Mouse (Mus musculus): Measurements from ENCODE around the gene Slc31a1. TPM values are rescaled to one million over a fixed set of nuclear protein-coding genes. Genes with fewer than 3 reads are reported as not detected.

Gene Slc31a1
- 4.9 and 7.3 TPM in 2 replicates for polyA plus RNA-seq (2011; ENCODE audit: insufficient read depth, insufficient read length, low replicate concordance, missing spikeins)

DNA sequence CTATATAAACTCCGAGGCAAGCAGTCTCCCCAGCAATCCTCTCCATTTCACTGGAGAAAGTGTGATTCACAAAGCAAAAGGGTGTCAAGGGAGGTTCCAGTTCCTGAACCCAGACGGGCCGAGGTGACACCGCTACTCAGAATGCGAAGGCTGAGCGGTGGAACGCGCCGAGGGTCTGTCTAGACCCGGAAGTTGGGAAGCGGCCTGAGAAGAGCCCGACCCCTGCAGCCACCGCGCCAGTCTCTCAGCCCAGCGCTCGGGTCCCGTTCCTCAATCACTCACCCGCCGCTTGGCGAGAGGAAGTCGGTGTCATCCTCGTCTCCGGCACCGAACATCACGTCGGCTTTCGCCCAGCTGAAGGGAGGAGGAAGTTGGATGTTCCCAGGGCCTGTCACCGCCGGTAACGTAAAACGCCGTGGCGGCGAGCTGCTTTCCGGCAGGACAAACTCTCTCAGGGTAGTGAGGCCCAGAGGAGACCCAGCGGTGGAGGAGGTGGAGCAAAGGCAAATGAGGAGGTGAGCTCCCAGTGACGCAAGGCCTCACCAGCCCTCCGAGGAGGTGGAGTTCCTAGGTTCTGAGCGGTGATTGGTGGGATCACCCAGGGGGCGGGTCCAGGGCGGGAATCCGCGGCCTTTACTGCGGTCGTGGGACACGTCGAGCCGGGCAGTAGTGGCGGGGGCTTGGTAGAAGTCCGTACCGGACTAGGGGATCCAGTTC, at the start of gene Slc31a1, which contains the start of gene Fkbp15:
Gene Slc31a1 (plus strand): TSS at position 640 of the 717 bp plus-strand sequence.
Gene Fkbp15 (minus strand): TSS at position 461 of the 717 bp plus-strand sequence.
- Histone ChIP-seq H3K27ac (ENCODE audit: control insufficient read depth, insufficient read depth, low read depth, low read length, poor library complexity) (peak within 1 kb of the TSS; percentile 95), H3K4me1 (ENCODE audit: control insufficient read depth, insufficient read depth, low read length) (peaks cover 2% of the 10 kb centered on the region; the same call in 1 of the 2 replicates), H3K4me3 (replicated peaks; ENCODE audit: control insufficient read depth, low read depth, low read length) (peak within 1 kb of the TSS; percentile 98)
- WGBS, result under 1% methylated on average over 51 of the region's 51 CpGs
- peak; percentile 77 for TF ChIP-seq POLR2A (IDR thresholded peaks at IDR 0.05; ENCODE audit: borderline replicate concordance, control insufficient read depth, low read depth, low read length)
- TF ChIP-seq CTCF (IDR thresholded peaks at IDR 0.05; ENCODE audit: control insufficient read depth, insufficient read depth, low read length), result no peak

- no peak for TF ChIP-seq CTCF (IDR thresholded peaks at IDR 0.05; ENCODE audit: control insufficient read depth, insufficient read depth, low read length)
- no peak for TF ChIP-seq POLR2A (IDR thresholded peaks at IDR 0.05; ENCODE audit: borderline replicate concordance, control insufficient read depth, low read depth, low read length)
- 73% methylated on average over 2 of the region's 2 CpGs for WGBS
- Histone ChIP-seq H3K4me3 (replicated peaks; ENCODE audit: control insufficient read depth, low read depth, low read length) (no peak overlapping the region), H3K4me1 (ENCODE audit: control insufficient read depth, insufficient read depth, low read length) (peaks cover 8% of the 10 kb centered on the region), H3K27ac (ENCODE audit: control insufficient read depth, insufficient read depth, low read depth, low read length, poor library complexity) (no peak overlapping the region)
Observed at GRCm38 (mm10) chr4:62312821-62313220, 47.7 kb upstream of the Slc31a1 start.

- Histone ChIP-seq H3K27ac (ENCODE audit: control insufficient read depth, insufficient read depth, low read depth, low read length, poor library complexity) (peak overlapping the region; percentile 3; the same call in 1 of the 2 replicates), H3K4me3 (replicated peaks; ENCODE audit: control insufficient read depth, low read depth, low read length) (no peak overlapping the region), H3K4me1 (ENCODE audit: control insufficient read depth, insufficient read depth, low read length) (peaks cover 8% of the 10 kb centered on the region)
- WGBS, result 60% methylated on average over 9 of the region's 9 CpGs
- TF ChIP-seq POLR2A (IDR thresholded peaks at IDR 0.05; ENCODE audit: borderline replicate concordance, control insufficient read depth, low read depth, low read length) (no peak), CTCF (IDR thresholded peaks at IDR 0.05; ENCODE audit: control insufficient read depth, insufficient read depth, low read length) (no peak)
Observed at GRCm38 (mm10) chr4:62313641-62314211, 46.8 kb upstream of the Slc31a1 start.

DNA sequence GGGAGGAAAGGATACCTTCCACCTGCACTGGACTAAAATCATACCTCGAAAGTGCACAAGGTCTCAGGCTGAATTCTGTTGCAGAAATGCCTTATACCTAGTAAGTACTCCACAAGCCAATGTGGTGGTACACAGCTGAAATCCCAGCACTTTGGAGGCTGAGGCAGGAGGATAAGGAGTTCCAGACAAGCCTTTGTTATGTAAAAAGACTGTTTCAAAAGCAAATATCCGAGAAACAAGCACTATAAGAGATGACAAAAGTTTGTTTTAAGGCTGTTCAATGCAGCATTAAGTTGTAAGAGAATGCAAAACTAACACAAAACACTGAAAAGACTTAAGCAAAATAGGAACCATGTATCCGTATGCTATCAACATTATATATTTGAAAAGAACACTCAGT, 46.0 kb upstream of the Slc31a1 start:
- Histone ChIP-seq H3K4me3 (replicated peaks; ENCODE audit: control insufficient read depth, low read depth, low read length) (no peak overlapping the region), H3K27ac (ENCODE audit: control insufficient read depth, insufficient read depth, low read depth, low read length, poor library complexity) (no peak overlapping the region), H3K4me1 (ENCODE audit: control insufficient read depth, insufficient read depth, low read length) (peaks cover 8% of the 10 kb centered on the region)
- TF ChIP-seq POLR2A (IDR thresholded peaks at IDR 0.05; ENCODE audit: borderline replicate concordance, control insufficient read depth, low read depth, low read length), result no peak
- TF ChIP-seq CTCF (IDR thresholded peaks at IDR 0.05; ENCODE audit: control insufficient read depth, insufficient read depth, low read length), result no peak
- 85% methylated on average over 3 of the region's 3 CpGs for WGBS

- TF ChIP-seq POLR2A (IDR thresholded peaks at IDR 0.05; ENCODE audit: borderline replicate concordance, control insufficient read depth, low read depth, low read length), result no peak
- no peak for TF ChIP-seq CTCF (IDR thresholded peaks at IDR 0.05; ENCODE audit: control insufficient read depth, insufficient read depth, low read length)
- 60% methylated on average over 2 of the region's 2 CpGs for WGBS
- Histone ChIP-seq H3K27ac (ENCODE audit: control insufficient read depth, insufficient read depth, low read depth, low read length, poor library complexity) (no peak overlapping the region), H3K4me3 (replicated peaks; ENCODE audit: control insufficient read depth, low read depth, low read length) (no peak overlapping the region), H3K4me1 (ENCODE audit: control insufficient read depth, insufficient read depth, low read length) (peaks cover 8% of the 10 kb centered on the region)
Observed at GRCm38 (mm10) chr4:62316456-62316855, 44.1 kb upstream of the Slc31a1 start.

DNA sequence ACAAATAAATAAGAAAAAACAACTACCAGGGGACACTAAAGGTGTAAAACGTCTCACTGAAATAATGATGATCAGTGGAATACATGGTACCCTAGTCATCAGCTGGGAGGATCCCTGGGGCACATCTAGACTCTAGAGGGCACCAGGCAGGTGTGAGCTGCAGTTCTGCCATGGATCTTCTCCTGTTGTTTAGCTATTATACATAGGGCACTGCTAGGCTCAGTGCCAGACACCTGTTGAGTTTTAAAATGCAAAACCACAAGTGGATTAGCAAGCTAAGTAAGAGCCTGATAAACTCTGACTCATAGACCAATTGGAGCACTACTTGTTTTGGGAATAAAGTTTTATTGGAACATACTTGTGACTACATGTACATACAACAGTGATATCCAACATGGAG, 42.2 kb upstream of the Slc31a1 start:
- no peak overlapping the region for H3K27ac ChIP-seq (ENCODE audit: control insufficient read depth, insufficient read depth, low read depth, low read length, poor library complexity)
- no peak for TF ChIP-seq POLR2A (IDR thresholded peaks at IDR 0.05; ENCODE audit: borderline replicate concordance, control insufficient read depth, low read depth, low read length)
- no peak for TF ChIP-seq CTCF (IDR thresholded peaks at IDR 0.05; ENCODE audit: control insufficient read depth, insufficient read depth, low read length)
- 74% methylated on average over 1 of the region's 1 CpGs for WGBS
- H3K4me3 ChIP-seq (replicated peaks; ENCODE audit: control insufficient read depth, low read depth, low read length), result no peak overlapping the region
- H3K4me1 ChIP-seq (ENCODE audit: control insufficient read depth, insufficient read depth, low read length), result peaks cover 10% of the 10 kb centered on the region

DNA sequence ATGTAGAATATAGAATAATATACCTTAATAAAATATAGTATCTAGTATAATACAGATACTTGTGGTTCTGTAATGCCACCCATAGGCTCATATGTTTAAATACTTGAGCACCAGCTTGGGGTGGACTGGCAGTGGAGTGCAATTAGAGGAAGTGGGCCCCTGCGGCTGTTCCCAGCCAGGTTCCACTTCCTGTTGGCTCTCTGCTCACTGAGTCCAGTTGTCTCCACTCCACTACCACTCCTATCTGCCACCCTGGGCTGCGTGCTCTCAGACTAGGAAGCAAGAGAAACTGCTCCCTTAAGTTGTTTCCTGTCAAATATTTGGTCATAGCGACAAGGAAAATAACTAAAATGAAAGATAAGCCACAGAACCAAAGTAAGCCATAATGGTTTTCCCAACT, 37.8 kb upstream of the Slc31a1 start:
- H3K4me1 ChIP-seq (ENCODE audit: control insufficient read depth, insufficient read depth, low read length), result peaks cover 3% of the 10 kb centered on the region; the same call in 1 of the 2 replicates

GRCm38 (mm10) chr4:62326111-62326510, 34.4 kb upstream of the Slc31a1 start:
- Histone ChIP-seq H3K27ac (ENCODE audit: control insufficient read depth, insufficient read depth, low read depth, low read length, poor library complexity) (no peak overlapping the region), H3K4me1 (ENCODE audit: control insufficient read depth, insufficient read depth, low read length) (peaks cover 5% of the 10 kb centered on the region), H3K4me3 (replicated peaks; ENCODE audit: control insufficient read depth, low read depth, low read length) (no peak overlapping the region)
- TF ChIP-seq CTCF (IDR thresholded peaks at IDR 0.05; ENCODE audit: control insufficient read depth, insufficient read depth, low read length) (no peak), POLR2A (IDR thresholded peaks at IDR 0.05; ENCODE audit: borderline replicate concordance, control insufficient read depth, low read depth, low read length) (no peak)

More for the DNA sequence above, 37.8 kb upstream of the Slc31a1 start:
- WGBS, result 26% methylated on average over 3 of the region's 3 CpGs
- 0 out of 2 replicates have a peak overlapping the region, but pooled peaks have one; percentile 1 for H3K27ac ChIP-seq (ENCODE audit: control insufficient read depth, insufficient read depth, low read depth, low read length, poor library complexity)
- H3K4me3 ChIP-seq (replicated peaks; ENCODE audit: control insufficient read depth, low read depth, low read length), result no peak overlapping the region
- TF ChIP-seq POLR2A (IDR thresholded peaks at IDR 0.05; ENCODE audit: borderline replicate concordance, control insufficient read depth, low read depth, low read length), result no peak
- no peak for TF ChIP-seq CTCF (IDR thresholded peaks at IDR 0.05; ENCODE audit: control insufficient read depth, insufficient read depth, low read length)

Measured in bone marrow, adult 2 months (tissue).